Mouse (Mus musculus): ENCODE data around the gene Osbpl6. TPM values are rescaled to one million over a fixed set of nuclear protein-coding genes. Genes with fewer than 3 reads are reported as not detected.

The Osbpl6 gene
- 10 to 100 TPM in 1 of 2 experiments, 1 to 10 TPM in 1; 8.8 to 11.9 TPM for total RNA-seq (2021)

DNA sequence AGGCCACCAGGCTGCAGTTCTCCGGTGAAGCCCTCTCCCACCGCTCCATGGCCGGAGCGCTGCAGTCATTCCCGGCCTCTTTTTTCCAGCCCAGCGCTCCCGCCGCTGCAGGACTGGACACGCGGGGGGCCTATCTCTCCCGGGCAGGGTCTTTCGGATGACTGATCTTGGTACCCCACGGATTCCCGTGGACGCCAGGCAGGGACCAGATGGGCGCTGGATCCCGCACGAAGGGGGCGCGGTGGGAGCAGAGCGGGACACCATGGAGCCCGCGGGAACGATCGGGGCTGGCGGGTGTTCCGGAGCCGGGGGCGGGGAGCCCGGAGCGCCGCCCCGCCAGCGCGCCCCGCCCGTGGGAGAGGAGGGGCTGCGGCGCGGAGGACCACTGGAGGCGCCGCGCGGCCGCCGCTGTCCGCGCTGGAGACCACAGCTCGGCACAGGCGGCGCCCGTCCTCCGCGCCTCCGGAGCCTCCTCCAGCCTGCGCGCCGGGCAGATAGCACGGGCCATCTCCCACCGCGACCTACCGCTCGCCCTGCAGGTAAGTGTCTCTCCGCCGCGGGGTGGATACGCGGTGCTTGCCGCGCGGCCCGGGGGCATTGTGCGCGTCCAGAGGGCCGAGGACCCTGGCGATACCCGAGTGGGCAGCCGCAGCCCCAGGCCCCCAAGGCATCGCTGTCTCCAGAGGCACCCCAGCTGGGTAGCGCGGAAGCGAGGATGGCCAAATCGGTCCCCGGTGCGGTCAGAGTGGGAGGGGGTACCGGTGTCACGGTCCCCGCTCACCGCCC lies at the start of gene Osbpl6:
Gene Osbpl6, plus strand, starts transcription at position 358 of the 786 bp plus-strand sequence.
- intact Hi-C loops (cut with DNase I), result loop anchor here (2.0 kb wide), 1 partner anchor 36 kb away; no protein-coding TSS in a partner anchor
- peak; percentile 37 for DNase-seq (ENCODE audit: low spot score)

- intact Hi-C loops (cut with DNase I), result loop anchor here (10.0 kb wide), 1 partner anchor 235 kb away; no protein-coding TSS in a partner anchor
- no peak for DNase-seq (ENCODE audit: low spot score)
Observed at GRCm38 (mm10) chr2:76360226-76360625, 46.1 kb upstream of the Osbpl6 start, which contains the start of gene Cyct. Gene Cyct (minus strand): TSS chr2:76360450.

DNA sequence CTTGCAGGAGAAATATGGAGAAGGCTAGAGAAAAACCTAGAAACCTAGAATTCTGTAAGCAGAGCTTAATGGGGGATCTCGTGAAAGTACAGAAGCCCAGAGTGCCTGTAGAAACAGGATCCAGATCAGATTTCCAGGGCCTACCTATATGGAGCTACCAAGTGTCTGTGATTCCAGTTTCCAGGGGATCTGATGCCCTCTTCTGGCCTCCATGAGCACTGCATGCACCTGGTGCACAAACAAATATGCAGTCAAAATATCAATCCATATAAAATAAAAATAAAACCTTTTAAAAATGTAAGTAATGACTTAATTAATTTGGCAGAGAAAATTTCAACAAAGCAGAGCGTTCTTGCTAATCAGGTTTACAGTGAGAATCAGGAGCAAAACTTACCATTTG lies 44.2 kb upstream of the Osbpl6 start:
- intact Hi-C loops (cut with DNase I), result loop anchor here (2.0 to 10.0 kb wide), 2 partner anchors 107 to 237 kb away; no protein-coding TSS in a partner anchor
- no peak for DNase-seq (ENCODE audit: low spot score)

DNA sequence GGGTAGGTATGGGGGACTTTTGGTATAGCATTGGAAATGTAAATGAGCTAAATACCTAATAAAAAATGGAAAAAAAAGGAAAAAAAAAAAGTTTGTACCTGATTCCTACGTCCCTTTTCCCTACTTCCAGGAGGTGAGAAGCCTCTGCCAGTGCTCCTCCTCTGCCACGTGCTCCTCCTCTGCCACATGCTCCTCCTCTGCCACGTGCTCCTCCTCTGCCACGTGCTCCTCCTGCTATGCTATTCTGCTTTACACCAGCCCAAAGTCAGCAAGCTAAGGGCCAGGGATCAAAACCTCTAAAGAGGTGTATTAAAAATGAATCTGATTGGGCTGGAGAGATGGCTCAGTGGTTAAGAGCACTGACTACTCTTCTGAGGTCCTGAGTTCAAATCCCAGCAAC lies 40.5 kb upstream of the Osbpl6 start:
- DNase-seq (ENCODE audit: low spot score), result no peak
- intact Hi-C loops (cut with DNase I), result loop anchor here (10.0 kb wide), 1 partner anchor 241 kb away; no protein-coding TSS in a partner anchor

DNA sequence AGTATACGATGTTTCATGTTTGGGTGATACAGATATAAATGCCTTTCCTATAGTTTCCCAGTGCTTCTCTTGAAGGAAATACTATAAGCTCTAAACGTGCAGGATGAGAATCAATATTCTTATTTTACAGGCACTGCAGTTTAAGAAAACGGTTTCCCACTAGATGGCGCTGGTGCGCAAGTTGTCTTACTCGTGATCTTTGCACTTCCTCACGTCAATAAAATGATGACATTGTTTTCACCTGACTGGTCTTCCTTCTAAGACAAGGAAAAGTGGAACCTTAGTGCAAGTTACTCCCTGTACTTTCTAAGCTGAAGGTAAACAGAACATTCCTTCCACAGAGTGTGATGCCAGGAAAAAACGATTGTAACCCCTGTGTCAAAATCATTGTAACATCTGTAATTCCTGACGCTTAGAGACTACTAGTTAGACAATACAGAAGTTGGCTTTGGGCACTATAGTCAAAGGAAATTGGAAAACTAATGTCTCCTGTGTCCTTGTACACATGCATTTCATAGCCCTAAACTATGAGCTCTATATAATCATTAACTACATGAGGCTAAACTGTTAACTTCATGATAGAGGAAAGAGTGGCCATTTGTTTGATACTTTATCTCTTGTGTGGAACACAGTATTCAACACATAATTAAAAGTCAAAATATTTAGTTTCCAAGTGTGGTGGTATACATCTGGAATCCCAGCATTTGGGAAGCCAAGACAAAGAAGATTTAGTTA lies 39.0 kb upstream of the Osbpl6 start:
- intact Hi-C loops (cut with DNase I), result loop anchor here (1.0 to 10.0 kb wide), 2 partner anchors 243 to 251 kb away; no protein-coding TSS in a partner anchor
- DNase-seq (ENCODE audit: low spot score), result no peak

DNA sequence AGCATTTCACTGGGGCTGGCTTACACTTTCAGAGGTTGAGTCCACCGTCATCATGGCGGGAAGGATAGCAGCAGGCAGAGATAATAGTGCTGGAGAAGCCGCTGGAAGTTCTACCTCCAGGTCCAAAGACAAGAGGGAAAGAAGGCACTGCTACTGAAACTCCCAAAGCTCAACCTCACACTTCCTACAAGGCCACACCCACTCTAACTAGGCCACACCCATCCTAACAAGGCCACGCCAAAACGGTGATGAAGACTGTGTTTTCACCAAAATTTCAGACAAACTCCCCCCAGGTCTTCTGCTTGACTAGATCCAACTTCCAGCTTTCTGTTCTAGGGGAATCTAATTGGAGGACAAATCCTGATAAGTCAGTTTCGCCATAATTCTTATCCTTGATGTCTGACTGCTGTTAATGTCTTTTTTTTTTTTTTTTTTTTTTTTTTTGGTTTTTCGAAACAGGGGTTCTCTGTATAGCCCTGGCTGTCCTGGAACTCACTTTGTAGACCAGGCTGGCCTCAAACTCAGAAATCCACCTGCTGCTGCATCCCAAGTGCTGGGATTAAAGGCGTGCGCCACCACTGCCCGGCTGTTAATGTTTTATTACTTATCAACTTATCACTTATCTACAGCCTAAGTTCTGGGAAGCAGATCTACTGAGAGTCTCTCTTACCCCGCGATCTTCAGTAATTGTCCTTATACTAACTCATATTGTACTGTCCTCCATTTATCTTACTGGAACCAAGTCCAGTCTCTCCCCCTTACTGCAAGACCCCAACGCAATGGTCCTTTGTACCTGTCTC lies 37.2 kb upstream of the Osbpl6 start:
- DNase-seq (ENCODE audit: low spot score), result no peak
- intact Hi-C loops (cut with DNase I), result loop anchor here (10.0 kb wide), 1 partner anchor 244 kb away; no protein-coding TSS in a partner anchor

DNA sequence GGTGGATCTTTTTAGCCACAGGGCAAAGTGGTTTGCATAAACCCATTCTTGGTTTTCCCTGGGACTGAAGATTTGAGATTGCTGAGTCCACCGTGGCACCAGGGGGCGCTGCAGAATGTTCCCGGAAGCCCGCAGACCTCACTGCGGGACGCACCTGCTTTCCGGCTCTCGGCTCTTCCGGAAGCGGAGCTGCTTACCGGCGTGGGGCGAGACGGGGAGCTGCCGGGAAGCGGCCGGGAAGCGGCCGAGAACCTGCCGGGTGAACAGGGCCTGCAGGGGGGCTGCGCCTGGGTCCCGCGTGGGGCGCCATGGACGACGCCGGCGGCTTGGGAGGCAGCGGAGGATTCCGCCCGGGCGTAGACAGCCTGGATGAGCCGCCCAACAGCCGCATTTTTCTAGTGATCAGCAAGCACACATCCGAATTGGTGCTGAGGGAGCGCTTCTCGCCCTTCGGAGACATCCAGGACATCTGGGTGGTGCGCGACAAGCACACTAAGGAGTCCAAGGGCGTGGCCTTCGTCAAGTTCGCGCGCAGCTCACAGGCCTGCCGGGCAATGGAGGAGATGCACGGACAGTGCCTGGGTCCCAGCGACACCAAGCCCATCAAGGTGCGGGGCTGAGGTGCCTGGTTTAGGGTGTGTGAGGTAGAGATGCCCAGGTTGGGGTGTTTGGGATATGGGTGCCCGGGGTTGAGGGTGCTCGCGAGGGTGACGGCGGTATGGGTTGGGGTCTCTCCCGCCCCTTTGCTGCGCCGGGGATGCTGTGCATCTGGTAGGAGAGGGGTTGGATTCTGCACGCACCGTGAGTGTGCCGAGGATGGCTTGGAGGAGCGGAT lies 36.3 kb upstream of the Osbpl6 start, which contains the start of gene Rbm45:
Gene Rbm45, plus strand, starts transcription at position 164 of the 835 bp plus-strand sequence.
- intact Hi-C loops (cut with DNase I), result loop anchor here (2.0 to 10.0 kb wide), 2 partner anchors 37 to 245 kb away; partner anchors contain the start of gene Osbpl6
- DNase-seq (ENCODE audit: low spot score), result peak; percentile 56

DNA sequence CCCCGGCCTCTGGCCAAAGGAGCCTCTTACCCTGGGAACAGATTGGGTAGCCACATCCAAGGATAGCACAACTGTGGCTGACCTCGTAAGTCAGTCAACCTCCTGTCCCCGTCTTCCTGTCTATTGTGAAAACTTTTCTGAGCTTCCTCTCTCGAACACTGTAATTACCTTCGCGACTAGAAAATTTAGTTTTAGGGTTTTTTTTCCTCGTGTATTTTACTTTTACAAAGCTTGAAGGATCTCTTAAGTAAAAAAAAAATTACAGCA lies 35.7 kb upstream of the Osbpl6 start:
- DNase-seq (ENCODE audit: low spot score), result no peak
- intact Hi-C loops (cut with DNase I), result loop anchor here (2.0 kb wide), 1 partner anchor 36 kb away; the partner anchor contains the start of gene Osbpl6

DNA sequence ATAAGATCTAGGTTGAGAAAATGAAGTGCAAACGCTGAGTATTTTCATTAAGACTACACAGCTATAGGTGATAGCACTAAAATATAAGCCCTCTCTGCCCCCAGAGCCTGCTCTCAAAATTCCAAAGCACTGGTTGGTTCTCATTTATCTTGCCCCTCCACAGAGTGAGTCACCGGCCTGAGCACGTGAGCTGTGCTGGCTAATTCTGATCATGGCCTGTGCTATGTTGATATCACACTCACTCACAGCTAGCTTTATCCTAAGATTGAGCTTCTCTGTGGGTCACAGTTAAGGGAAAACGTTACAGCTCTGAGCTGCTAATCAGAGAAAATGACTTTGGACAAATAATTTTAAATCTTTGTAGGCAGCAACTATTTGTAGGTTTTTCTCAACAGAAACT lies 34.1 kb upstream of the Osbpl6 start:
- intact Hi-C loops (cut with DNase I), result no loop called here
- no peak for DNase-seq (ENCODE audit: low spot score)

DNA sequence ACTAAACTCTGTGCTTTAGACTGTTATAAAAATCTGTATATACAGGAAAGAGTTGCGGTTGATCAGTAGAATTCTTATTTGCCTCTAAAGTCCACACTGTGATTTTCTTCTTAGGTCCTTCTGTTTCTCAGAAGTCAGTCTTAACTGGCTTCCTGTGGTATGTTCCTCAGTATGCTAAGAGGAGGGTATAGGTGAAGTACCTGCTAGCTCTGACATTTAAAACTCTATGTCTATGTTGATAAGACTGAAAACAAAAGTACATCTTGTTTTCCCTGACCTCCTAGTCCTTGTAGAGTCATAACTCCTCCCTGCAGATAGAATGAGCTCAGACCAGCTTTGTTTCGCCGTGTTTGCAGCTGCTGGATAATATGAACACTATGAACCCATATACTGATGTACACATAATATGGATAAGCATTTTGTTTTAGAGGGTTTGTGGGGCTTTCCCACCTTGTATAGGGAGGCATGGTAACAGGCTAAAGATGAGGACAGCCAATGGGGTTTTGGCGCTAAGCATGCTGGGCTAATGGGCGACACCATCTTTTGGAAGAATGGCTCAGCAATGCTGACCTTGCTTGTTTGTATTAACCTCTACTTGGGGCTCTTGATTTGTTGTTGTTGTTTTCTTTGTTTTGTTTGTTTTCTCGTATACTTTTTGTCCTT lies 31.6 kb upstream of the Osbpl6 start:
- no peak for DNase-seq (ENCODE audit: low spot score)
- intact Hi-C loops (cut with DNase I), result no loop called here

GRCm38 (mm10) chr2:76378646-76379045 lies 27.7 kb upstream of the Osbpl6 start:
- intact Hi-C loops (cut with DNase I), result no loop called here
- no peak for DNase-seq (ENCODE audit: low spot score)

DNA sequence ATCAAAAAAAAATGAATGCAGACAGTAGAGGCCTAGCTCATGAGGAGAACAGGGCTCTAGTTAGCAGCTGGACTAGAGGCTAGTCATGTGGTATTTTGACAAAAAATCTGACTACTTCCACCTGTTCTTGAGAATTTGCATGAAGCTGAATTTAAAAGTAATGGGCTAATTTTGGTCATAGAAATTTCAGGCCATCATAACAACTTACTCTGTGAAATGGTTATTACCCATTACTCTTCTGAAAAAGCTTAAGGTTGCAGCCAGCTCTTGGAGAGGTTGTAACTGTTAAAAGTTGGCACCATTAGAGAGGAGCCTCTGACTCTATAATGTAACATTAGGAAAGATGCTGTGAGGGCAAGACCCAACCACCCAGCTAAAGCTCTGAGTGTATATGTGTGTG lies 19.8 kb upstream of the Osbpl6 start:
- no peak for DNase-seq (ENCODE audit: low spot score)
- intact Hi-C loops (cut with DNase I), result no loop called here

DNA sequence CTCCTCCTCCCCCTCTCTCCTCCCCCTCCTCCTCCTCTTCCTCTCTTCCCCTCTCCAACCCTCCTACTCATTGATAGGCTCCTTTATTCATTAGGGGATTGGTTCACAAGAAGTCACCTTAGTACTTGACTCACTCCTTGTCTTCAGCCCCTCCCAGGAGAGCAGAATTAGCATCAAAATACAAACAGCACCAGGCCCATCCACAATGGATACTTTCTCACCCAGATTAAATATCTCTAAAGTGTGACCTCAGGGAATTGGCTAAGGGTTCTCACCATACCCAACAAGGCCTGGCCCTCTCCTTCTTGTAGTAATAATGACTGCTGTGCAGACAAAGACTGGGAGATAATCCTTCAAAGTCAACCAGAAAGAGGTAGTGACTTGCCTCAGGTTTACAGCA lies 6.1 kb upstream of the Osbpl6 start:
- intact Hi-C loops (cut with DNase I), result no loop called here
- no peak for DNase-seq (ENCODE audit: low spot score)

DNA sequence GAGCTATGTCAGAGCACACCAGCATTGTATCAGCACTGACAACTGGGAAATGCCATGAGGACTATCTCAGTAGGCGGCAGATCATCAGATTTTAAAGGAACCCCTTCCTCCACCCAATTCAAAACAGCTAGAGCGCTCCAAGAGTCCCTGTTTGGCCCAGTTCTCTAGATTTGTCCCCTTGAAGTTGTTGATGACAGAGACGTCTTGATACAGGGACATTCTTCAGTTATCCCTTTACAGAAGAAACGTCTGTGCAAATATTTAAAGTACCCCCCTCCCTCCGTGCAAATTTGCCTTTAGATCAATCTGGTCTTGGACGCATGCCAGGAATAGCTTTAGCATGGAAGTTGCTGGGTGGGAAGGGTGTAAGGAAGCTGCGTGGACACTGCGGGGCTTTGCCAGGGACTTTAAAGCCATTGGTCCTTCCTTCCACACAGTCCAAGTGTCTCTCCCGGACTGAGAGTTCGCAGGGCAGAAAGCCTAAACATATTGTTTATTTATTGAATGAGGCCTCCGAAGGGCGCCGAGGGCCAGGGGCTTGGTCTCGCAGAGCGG lies 635 bp upstream of the Osbpl6 start:
- no peak for DNase-seq (ENCODE audit: low spot score)
- intact Hi-C loops (cut with DNase I), result loop anchor here (2.0 kb wide), 1 partner anchor 35 kb away; no protein-coding TSS in a partner anchor

DNA sequence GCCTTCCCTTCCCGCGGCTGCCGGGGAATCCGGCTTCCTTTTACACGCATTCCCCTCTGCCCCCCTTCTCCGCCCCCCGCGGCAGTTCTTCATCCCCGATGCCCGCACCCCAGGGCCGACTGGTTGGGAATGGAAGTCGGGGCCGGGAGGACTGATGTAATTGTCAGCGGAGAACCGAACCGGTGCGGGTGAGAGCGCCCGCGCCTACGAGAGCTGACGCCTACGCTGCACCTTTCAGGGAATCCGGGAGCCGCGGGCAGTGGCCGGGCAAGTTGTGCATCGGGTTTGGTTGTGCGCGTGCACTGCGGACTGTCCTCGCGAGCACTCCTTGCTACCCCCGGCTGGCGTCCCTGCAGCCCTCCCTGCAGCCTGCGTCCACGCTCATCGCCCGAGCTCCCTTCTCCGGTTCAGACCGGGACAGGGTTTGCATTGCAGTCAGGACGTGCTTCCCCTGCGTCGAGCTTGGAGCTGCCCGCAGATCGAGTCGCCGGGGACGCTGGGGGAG lies 681 bp downstream of the Osbpl6 start:
- peak; percentile 12 for DNase-seq (ENCODE audit: low spot score)
- intact Hi-C loops (cut with DNase I), result loop anchor here (2.0 kb wide), 1 partner anchor 36 kb away; no protein-coding TSS in a partner anchor

DNA sequence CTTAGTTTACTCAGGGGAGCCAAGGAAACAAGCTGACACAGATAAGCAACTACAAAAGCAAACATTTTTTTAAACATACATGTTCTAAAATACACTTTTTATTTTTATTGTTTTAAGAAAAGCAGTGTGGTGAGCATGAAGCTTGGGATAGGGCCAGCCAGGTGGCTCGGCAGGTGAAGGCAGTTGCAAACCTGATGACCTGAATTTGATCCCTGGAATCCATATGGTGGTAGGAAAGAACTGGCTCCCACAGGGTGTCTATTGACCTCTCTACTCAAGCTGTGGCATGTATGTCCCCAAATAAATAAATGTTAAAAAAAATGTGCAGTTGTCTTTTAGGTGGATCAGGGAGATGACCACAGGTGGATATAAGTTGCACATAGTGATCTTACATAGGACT lies 3.2 kb downstream of the Osbpl6 start:
- intact Hi-C loops (cut with DNase I), result no loop called here
- no peak for DNase-seq (ENCODE audit: low spot score)

GRCm38 (mm10) chr2:76409986-76410385 lies 3.7 kb downstream of the Osbpl6 start:
- DNase-seq (ENCODE audit: low spot score), result no peak
- intact Hi-C loops (cut with DNase I), result no loop called here

DNA sequence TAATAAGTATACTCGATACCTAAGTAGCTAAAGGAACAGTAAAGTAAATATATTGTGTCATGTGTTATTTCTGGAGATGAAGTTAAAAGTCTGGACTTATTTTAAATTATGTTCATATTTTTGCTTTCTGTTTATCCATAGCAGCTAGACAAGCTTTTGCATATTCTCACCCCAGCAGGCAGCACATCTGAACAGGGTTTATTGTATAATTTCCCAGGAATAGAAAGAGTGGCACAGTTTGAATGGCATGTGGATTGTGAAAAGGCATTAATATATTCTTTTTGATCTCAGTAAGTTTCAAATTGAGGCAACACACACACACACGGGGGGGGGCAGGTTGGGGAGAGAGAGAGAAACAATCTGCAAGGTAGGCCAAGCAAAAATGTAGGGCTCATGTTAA lies 6.6 kb downstream of the Osbpl6 start:
- intact Hi-C loops (cut with DNase I), result no loop called here

More for the DNA sequence above, 6.6 kb downstream of the Osbpl6 start:
- DNase-seq (ENCODE audit: low spot score), result no peak
